ENCODE assay signal across 11 mouse cellular contexts in the genomic region with DNA sequence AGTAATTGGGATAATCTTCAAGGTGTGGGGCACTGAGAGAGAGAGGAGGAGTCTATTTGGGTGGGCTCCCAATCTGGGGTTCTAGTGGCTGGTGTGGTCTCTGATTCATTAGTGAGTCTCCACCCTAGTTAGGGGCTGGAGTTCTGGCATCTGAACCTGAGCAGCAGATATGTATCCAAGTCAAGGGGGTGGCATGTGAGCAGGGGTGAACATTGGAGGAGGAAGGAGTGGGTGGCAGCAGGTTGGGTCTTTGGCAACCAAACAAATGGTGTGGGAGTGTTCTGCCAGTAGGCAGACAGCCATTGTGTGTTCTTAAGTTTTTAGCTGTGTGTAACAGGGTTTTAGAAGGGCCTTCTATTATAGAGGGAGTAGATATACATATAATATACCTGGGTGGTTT.
"Had no signal": no experiment of that assay in that cellular context is flagged by ENCODE, and none has a peak within 500 bp of the region (broad histone marks: within the 10 kb centered on the region; RNA-seq: fewer than 3 reads in every experiment).

No protein-coding gene starts in this region.

- DNase-seq: kidney, adult 2 months; kidney, postnatal 10 days; kidney, postnatal 36 days; left cerebral cortex, postnatal 4 days; liver, postnatal 0 days; lung, embryonic 14.5 days; right cerebral cortex, adult 18-20 months; right cerebral cortex, postnatal 14 days; right cerebral cortex, postnatal 4 days; thymus, adult 18-20 months; thymus, postnatal 36 days had no signal
